Mouse (Mus musculus) embryonic facial prominence, embryonic 15.5 days (tissue): ENCODE measurements at regions not wholly inside any gene's neighbourhood (a gene's known extent, or its start where the extent isn't known, plus 50 kb on each side); places are given as distances from the start of the nearest gene placed in this dataset.
A peak's percentile ranks its signal among the peaks of the same experiment; 100 is the strongest.

Experiments used
- ATAC-seq: fragments of 200-750 bp; cut with Nextera tagmentation; 2 replicates; pipeline ENCODE4 v1.8.0; 2017; ENCODE audit warnings: low read depth, moderate TSS enrichment; ENCODE audit not compliant: insufficient number of reproducible peaks, low FRiP score, low TSS enrichment
- H3K27ac ChIP-seq: fragments of 300-500 bp; sonication (generic); replicated peaks from 2 replicates; pipeline ENCODE4 v1.5.1; 2015; ENCODE audit warnings: mild to moderate bottlenecking, inconsistent platforms
- H3K27me3 ChIP-seq: fragments of 300-500 bp; sonication (generic); 2 replicates; pipeline ENCODE4 v1.6.1; 2015; ENCODE audit warnings: inconsistent platforms
- H3K36me3 ChIP-seq: fragments of 300-500 bp; sonication (generic); 2 replicates; pipeline ENCODE4 v1.6.1; 2015; ENCODE audit warnings: mild to moderate bottlenecking, inconsistent platforms
- H3K4me1 ChIP-seq: fragments of 300-500 bp; sonication (generic); 2 replicates; pipeline ENCODE4 v1.6.1; 2015; ENCODE audit warnings: inconsistent platforms
- H3K4me2 ChIP-seq: fragments of 300-500 bp; sonication (generic); replicated peaks from 2 replicates; pipeline ENCODE4 v1.6.1; 2015; ENCODE audit warnings: mild to moderate bottlenecking, inconsistent platforms
- H3K4me3 ChIP-seq: fragments of 300-500 bp; sonication (generic); replicated peaks from 2 replicates; pipeline ENCODE4 v1.5.1; 2015; ENCODE audit warnings: mild to moderate bottlenecking, inconsistent platforms
- H3K9ac ChIP-seq: fragments of 300-500 bp; sonication (generic); 2 replicates; pipeline ENCODE4 v1.6.1; 2015; ENCODE audit warnings: inconsistent platforms
- H3K9me3 ChIP-seq: fragments of 300-500 bp; sonication (generic); replicated peaks from 2 replicates; pipeline ENCODE4 v1.6.1; 2016; ENCODE audit warnings: inconsistent platforms
- WGBS: fragments of 180-500 bp; shearing (Covaris S2); methylation state at CpG from one replicate; pipeline ENCODE4 v1.1.7; 2015; 5-methylcytosine and 5-hydroxymethylcytosine counted together

- peak overlapping the region; percentile 13 for H3K4me2 ChIP-seq
- no peaks in the 10 kb centered on the region for H3K27me3 ChIP-seq
- no peaks in the 10 kb centered on the region for H3K36me3 ChIP-seq
- no peak overlapping the region for H3K4me3 ChIP-seq
- no peaks in the 10 kb centered on the region for H3K9me3 ChIP-seq
- 27% methylated on average over 9 of the region's 9 CpGs for WGBS
- no peak for ATAC-seq
- peaks cover 15% of the 10 kb centered on the region for H3K4me1 ChIP-seq
- no peak overlapping the region for H3K27ac ChIP-seq
- H3K9ac ChIP-seq: no peak overlapping the region
Observed at GRCm38 (mm10) chr17:79961391-79961790, 65.5 kb upstream of the Atl2 start.

- Histone ChIP-seq H3K4me2 (no peak overlapping the region), H3K27me3 (no peaks in the 10 kb centered on the region), H3K4me3 (no peak overlapping the region), H3K9ac (no peak overlapping the region), H3K27ac (no peak overlapping the region), H3K36me3 (no peaks in the 10 kb centered on the region), H3K9me3 (no peaks in the 10 kb centered on the region), H3K4me1 (peaks cover 15% of the 10 kb centered on the region)
- 19% methylated on average over 3 of the region's 3 CpGs for WGBS
- ATAC-seq: no peak
Observed at GRCm38 (mm10) chr17:79960688-79961087, 64.8 kb upstream of the Atl2 start.

- Histone ChIP-seq H3K4me3 (no peak overlapping the region), H3K4me1 (0 out of 2 replicates have a peak, but pooled peaks cover 4% of the 10 kb centered on the region), H3K4me2 (no peak overlapping the region), H3K27ac (no peak overlapping the region), H3K9me3 (no peaks in the 10 kb centered on the region), H3K27me3 (no peaks in the 10 kb centered on the region), H3K36me3 (no peaks in the 10 kb centered on the region), H3K9ac (no peak overlapping the region)
- ATAC-seq: no peak
- WGBS: 49% methylated on average over 1 of the region's 1 CpGs
Observed at GRCm38 (mm10) chr17:79955267-79955666, 59.3 kb upstream of the Atl2 start.

- Histone ChIP-seq H3K36me3 (no peaks in the 10 kb centered on the region), H3K9ac (no peak overlapping the region), H3K4me2 (no peak overlapping the region), H3K27me3 (no peaks in the 10 kb centered on the region), H3K27ac (no peak overlapping the region), H3K4me1 (peaks cover 5% of the 10 kb centered on the region), H3K4me3 (no peak overlapping the region), H3K9me3 (no peaks in the 10 kb centered on the region)
- WGBS: 63% methylated on average over 6 of the region's 6 CpGs
- ATAC-seq: no peak
Observed at GRCm38 (mm10) chr17:79954624-79955244, 58.8 kb upstream of the Atl2 start.

GRCm38 (mm10) chr17:79948591-79949475, 52.9 kb upstream of the Atl2 start:
- ATAC-seq: no peak
- Histone ChIP-seq H3K4me2 (no peak overlapping the region), H3K36me3 (no peaks in the 10 kb centered on the region), H3K27ac (peak overlapping the region; percentile 87), H3K4me3 (no peak overlapping the region; the same call in 1 of the 2 replicates), H3K4me1 (peaks cover 14% of the 10 kb centered on the region), H3K9me3 (no peaks in the 10 kb centered on the region), H3K27me3 (no peaks in the 10 kb centered on the region), H3K9ac (no peak overlapping the region)
- 44% methylated on average over 11 of the region's 11 CpGs for WGBS
